Mouse (Mus musculus): ENCODE results near the gene Poglut1.
"Not testable (repeated sequence)": the region's sequence is repeated elsewhere in the genome, so short reads cannot be mapped to it uniquely, and the experiment has no call there.

Gene Poglut1

GRCm38 (mm10) chr16:38536544-38537146 is 13.4 kb downstream of the Poglut1 start:
- DNase-seq, result peak; percentile 70 to 75

GRCm38 (mm10) chr16:38526264-38526663 is 23.8 kb downstream of the Poglut1 start:
- no peak for DNase-seq

- DNase-seq, result peak; percentile 96 to 97
These were observed 27.7 kb downstream of the Poglut1 start, which contains the start of gene Timmdc1 for GRCm38 (mm10) chr16:38522129-38523084. TSS of gene Timmdc1 (minus strand) at chr16:38522663.

- DNase-seq, result no peak
These were observed 28.7 kb downstream of the Poglut1 start for GRCm38 (mm10) chr16:38521211-38521987.

GRCm38 (mm10) chr16:38519140-38519539 is 30.9 kb downstream of the Poglut1 start:
- no peak for DNase-seq

GRCm38 (mm10) chr16:38510846-38511245 is 39.2 kb downstream of the Poglut1 start:
- DNase-seq, result no peak

- peak; percentile 36 to 44 for DNase-seq
These were observed 43.9 kb downstream of the Poglut1 start for GRCm38 (mm10) chr16:38506041-38506634.

GRCm38 (mm10) chr16:38503528-38503927 is 46.5 kb downstream of the Poglut1 start:
- DNase-seq, result no peak

GRCm38 (mm10) chr16:38502469-38502868 is 47.6 kb downstream of the Poglut1 start:
- DNase-seq, result no peak

- DNase-seq, result no peak
These were observed 53.4 kb downstream of the Poglut1 start for GRCm38 (mm10) chr16:38496604-38497140.

- no peak for DNase-seq
These were observed 56.2 kb downstream of the Poglut1 start for GRCm38 (mm10) chr16:38493890-38494289.

GRCm38 (mm10) chr16:38492551-38492950 is 57.5 kb downstream of the Poglut1 start:
- no peak for DNase-seq

GRCm38 (mm10) chr16:38483582-38484309 is 66.3 kb downstream of the Poglut1 start:
- peak; percentile 10 to 14 for DNase-seq

GRCm38 (mm10) chr16:38482780-38483562 is 67.1 kb downstream of the Poglut1 start:
- DNase-seq, result peak; percentile 32 to 33

GRCm38 (mm10) chr16:38481327-38481726 is 68.7 kb downstream of the Poglut1 start:
- DNase-seq, result no peak

- no peak for DNase-seq
These were observed 71.8 kb downstream of the Poglut1 start for GRCm38 (mm10) chr16:38478296-38478695.

- DNase-seq, result not testable (repeated sequence)
These were observed 72.8 kb downstream of the Poglut1 start for GRCm38 (mm10) chr16:38477241-38477608.

GRCm38 (mm10) chr16:38476312-38477240 is 73.5 kb downstream of the Poglut1 start:
- peak; percentile 51 to 61 for DNase-seq

- DNase-seq, result no peak
These were observed 74.3 kb downstream of the Poglut1 start for GRCm38 (mm10) chr16:38475681-38476311.

Measured in thymus, postnatal 36 days (tissue).